Mouse (Mus musculus) spleen, postnatal 10 days (tissue): ENCODE results near the gene Nlrp6.
"Not testable (repeated sequence)": the region's sequence is repeated elsewhere in the genome, so short reads cannot be mapped to it uniquely, and the experiment has no call there.

Source experiments
- DNase-seq, 2 experiments: peaks; one replicate each; pipeline ENCODE4 v3.0.0; 2021 to 2022; ENCODE audit warnings: low spot score in 2 of 2

Gene Nlrp6

GRCm38 (mm10) chr7:140949824-140950530 is 29.3 kb downstream of the Nlrp6 start, which contains the start of gene Ifitm5:
Ifitm5 (minus strand) TSS chr7:140950291.
- DNase-seq, result no peak

GRCm38 (mm10) chr7:140951051-140951450 is 30.3 kb downstream of the Nlrp6 start:
- DNase-seq, result no peak

GRCm38 (mm10) chr7:140951765-140952164 is 31.1 kb downstream of the Nlrp6 start:
- no peak for DNase-seq

GRCm38 (mm10) chr7:140952441-140952840 is 31.7 kb downstream of the Nlrp6 start:
- DNase-seq, result no peak

GRCm38 (mm10) chr7:140953133-140953532 is 32.4 kb downstream of the Nlrp6 start:
- DNase-seq, result no peak

- peak in 1 of 2 experiments; percentile 10 for DNase-seq
These were observed 33.4 kb downstream of the Nlrp6 start for GRCm38 (mm10) chr7:140953800-140954732.

GRCm38 (mm10) chr7:140954733-140955071 is 34.0 kb downstream of the Nlrp6 start:
- no peak for DNase-seq

- no peak for DNase-seq
These were observed 34.6 kb downstream of the Nlrp6 start for GRCm38 (mm10) chr7:140955342-140955741.

GRCm38 (mm10) chr7:140955758-140956555 is 35.3 kb downstream of the Nlrp6 start, which contains the start of the genes Gm45717 and Ifitm2:
Gm45717 (minus strand) TSS chr7:140955937.
Ifitm2 (minus strand) TSS chr7:140955987.
- peak in 1 of 2 experiments; percentile 25 for DNase-seq

- DNase-seq, result no peak
These were observed 35.8 kb downstream of the Nlrp6 start for GRCm38 (mm10) chr7:140956556-140956869.

GRCm38 (mm10) chr7:140959181-140959901 is 38.6 kb downstream of the Nlrp6 start:
- no peak for DNase-seq

GRCm38 (mm10) chr7:140960026-140960425 is 39.3 kb downstream of the Nlrp6 start:
- no peak for DNase-seq

GRCm38 (mm10) chr7:140961416-140961815 is 40.7 kb downstream of the Nlrp6 start:
- no peak for DNase-seq

- DNase-seq, result no peak
These were observed 42.0 kb downstream of the Nlrp6 start for GRCm38 (mm10) chr7:140962733-140963132.

- no peak for DNase-seq
These were observed 46.2 kb downstream of the Nlrp6 start, which contains the start of gene Ifitm1 for GRCm38 (mm10) chr7:140966921-140967320. Ifitm1 (plus strand) TSS chr7:140967221.

GRCm38 (mm10) chr7:140967862-140968591 is 47.3 kb downstream of the Nlrp6 start:
- DNase-seq, result no peak

- DNase-seq, result not testable (repeated sequence)
These were observed 48.0 kb downstream of the Nlrp6 start for GRCm38 (mm10) chr7:140968710-140969109.

GRCm38 (mm10) chr7:140970931-140971330 is 50.2 kb downstream of the Nlrp6 start:
- DNase-seq, result no peak

GRCm38 (mm10) chr7:140971479-140972171 is 50.9 kb downstream of the Nlrp6 start:
- DNase-seq, result no peak
